Mouse (Mus musculus) frontal cortex, postnatal 36 days (tissue): ENCODE measurements around the gene Itpr2.

Experiments used
- DNase-seq, 2 experiments: peaks; one replicate each; pipeline ENCODE4 v3.0.0; 2022; ENCODE audit warnings: low spot score in 2 of 2

Itpr2 gene

GRCm38 (mm10) chr6:146501866-146502804, at the start of gene Itpr2:
Gene Itpr2, minus strand, starts transcription at chr6:146502223.
- peak; percentile 46 to 65 for DNase-seq

DNA sequence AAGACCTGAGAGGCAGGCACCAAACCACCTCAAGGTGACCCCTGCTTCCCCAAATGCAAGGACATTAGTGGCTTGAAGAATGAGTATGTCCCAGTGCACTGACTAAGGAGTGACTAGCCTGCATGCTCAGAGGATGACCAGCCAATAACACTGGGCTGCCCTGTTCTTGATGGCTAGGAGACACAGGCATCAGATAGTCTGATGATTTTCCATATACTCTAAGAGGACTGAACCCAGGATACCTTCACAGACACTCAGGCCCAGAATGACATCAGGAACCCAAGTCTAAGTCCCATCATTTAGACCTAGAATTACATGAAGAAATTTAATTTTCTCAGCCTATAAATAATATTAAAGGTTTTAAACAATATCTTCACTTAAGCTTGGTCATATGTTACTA, 49.3 kb upstream of the Itpr2 start:
- no peak for DNase-seq

DNA sequence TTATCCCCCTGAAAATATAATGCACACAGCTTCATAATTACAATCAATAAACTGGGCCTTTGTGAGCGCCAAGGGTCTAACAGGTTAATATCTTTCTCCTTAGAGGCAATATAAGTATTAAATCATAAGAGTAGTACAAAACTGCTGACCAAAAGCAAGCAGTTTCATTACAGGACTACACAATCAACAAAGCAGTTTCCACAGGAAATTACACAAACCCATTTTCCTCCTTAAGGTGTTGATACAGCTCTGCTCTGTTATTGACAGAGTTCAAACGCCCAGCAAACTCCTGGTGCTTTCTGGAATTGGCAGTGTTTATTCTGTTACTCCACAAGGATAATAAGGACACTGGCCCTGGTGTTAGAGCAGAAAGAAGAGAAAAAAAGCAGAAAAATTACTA, 48.4 kb upstream of the Itpr2 start:
- no peak for DNase-seq

DNA sequence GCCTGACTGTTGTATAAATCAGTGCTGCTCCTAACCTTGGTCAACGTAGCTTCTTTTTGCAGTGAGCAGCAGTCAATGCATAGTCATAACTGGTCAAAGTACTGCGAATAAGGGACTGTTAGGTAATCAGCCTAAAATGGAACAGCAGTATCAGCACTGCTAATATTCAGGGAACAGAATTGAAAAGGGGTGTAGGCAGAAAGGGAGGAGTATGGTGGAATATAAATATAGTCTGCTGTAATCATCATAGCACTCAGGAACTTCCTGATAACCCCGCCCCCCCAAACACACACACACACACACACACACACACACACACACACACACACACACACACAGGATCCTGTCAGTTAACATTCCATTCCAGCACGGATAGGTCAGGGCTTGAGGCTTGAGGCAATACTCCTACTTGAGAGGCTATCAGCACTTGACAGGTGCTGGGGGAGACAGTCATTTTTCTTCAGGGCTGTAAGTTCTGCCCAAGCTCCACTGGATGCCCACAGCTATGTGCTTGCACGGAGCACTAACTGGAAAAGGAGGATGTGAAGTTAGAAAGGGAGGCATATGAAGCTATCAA, 43.4 kb upstream of the Itpr2 start:
- DNase-seq: no peak

GRCm38 (mm10) chr6:146544622-146545021, 42.6 kb upstream of the Itpr2 start:
- no peak for DNase-seq

DNA sequence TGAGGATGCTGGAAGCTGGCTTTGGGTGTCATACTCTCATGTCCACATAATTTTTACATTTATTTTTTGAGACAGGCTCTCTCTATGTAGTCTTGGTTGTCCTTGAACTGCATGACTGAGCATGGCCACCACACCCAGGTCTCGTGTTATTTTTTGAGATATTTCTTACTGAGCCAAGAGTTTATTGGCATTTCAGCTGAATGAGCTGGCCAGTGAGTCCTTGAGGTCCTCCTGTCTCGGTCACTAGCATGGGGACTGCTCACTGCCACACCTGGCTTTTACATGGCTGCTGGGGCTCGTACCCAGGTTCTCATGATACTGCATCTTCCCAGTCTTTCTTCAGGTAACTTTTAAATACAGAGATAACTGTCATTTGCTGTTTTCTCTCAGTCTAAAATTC, 38.4 kb upstream of the Itpr2 start:
- no peak for DNase-seq

- DNase-seq: no peak
Measured at GRCm38 (mm10) chr6:146538661-146539060, 36.6 kb upstream of the Itpr2 start.

- no peak for DNase-seq
Measured at GRCm38 (mm10) chr6:146538071-146538470, 36.0 kb upstream of the Itpr2 start.

GRCm38 (mm10) chr6:146537111-146537510, 35.1 kb upstream of the Itpr2 start:
- no peak for DNase-seq

- no peak for DNase-seq
Measured at GRCm38 (mm10) chr6:146535501-146535900, 33.5 kb upstream of the Itpr2 start.

DNA sequence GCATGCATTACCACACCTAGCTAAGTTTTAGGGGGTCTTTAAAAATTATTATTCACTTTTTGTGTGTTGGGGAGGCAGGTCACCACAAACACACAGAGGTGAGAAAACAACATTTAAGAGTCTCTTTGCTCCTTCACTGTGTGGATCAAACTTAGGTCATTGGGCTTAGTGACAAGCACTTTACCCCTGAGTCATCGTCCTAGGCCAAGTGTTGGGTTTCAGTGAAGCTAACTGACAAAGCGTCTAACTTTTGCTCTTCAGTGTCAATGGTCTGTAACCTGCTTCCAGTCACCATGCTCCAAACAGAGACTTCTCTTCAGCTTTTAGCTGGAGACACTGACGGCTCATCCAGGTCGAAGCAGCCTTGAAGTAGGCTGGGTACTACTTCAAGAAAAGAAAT, 31.1 kb upstream of the Itpr2 start:
- DNase-seq: no peak

DNA sequence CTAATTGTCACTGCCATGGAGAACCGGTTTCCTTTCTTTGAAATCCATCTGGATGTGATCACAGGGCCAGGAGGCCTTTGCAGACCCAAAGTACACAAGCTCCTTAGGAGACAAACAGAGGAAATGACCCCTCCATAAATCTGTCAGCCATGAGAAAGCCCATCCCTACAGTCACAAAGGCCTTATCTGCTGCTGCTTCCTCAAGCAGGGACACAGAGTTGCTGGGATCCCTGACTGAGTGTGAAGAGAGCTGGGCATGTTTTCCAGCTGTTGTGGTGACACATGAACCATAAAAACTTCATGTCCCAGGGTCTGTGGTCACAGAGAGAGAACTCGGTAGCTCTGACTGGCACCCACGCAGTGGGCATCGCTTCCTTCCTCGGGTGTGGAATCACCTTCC, 28.7 kb upstream of the Itpr2 start:
- DNase-seq: no peak

DNA sequence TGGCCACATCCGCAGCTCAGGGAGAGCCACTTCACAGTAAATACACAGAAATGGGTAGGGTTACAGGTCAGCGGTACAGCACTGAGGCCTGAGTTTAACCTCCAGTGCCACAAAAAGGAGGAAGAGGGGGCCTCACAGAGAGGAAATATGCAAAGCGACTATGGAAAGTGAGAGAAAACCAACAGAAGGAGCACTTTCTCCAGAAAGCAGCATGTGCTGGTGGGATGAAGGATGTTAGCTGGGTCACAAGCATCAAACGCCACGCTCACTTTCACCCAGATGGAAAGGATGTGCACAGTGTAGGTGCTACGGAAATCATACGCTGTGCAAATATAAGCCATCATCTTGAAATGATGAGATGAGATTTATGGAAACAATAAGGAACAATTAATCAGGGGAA, 28.3 kb upstream of the Itpr2 start:
- no peak for DNase-seq

DNA sequence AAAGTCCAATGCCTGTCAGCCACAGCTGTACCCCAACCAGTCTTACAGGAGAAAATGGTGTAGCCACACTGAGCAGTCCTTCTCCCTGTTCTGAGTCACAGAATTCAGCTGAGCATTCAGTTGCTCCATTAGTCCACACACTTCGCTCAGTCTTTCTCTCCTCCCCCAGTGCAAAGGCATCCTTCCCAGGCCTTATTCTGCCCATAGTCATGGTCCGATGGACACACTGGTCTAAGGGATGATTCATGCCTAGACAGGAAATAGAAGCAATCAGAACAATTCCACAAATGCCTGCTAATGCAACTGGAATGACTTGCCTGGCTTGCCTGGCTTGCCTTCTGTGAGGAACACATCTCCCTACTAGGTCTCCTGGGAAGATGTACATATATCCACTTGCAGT, 25.5 kb upstream of the Itpr2 start:
- no peak for DNase-seq

GRCm38 (mm10) chr6:146525500-146525899, 23.5 kb upstream of the Itpr2 start:
- DNase-seq: no peak

GRCm38 (mm10) chr6:146521456-146522245, 19.6 kb upstream of the Itpr2 start:
- no peak for DNase-seq

GRCm38 (mm10) chr6:146519019-146519418, 17.0 kb upstream of the Itpr2 start:
- DNase-seq: no peak

DNA sequence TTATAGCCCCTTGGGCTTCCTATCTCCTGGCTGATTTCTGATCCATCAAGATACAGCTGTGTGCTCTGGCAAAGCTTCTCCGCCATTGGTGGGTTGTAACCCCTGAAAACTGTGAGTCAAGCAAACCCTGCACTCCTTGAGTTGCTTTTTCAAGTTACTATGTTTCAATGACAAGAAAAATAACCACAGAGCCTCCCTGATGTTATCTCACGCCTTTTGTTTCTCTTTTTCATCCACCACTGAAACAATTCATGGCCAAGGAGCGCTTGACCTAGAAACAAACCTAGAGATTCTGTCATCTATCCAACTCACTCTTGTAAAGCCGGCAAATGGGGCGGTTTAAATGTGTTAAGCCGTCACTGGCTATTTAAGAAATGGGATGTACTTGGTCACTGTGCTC, 13.9 kb upstream of the Itpr2 start:
- DNase-seq: no peak

- no peak for DNase-seq
Measured at GRCm38 (mm10) chr6:146514531-146514948, 12.5 kb upstream of the Itpr2 start.

GRCm38 (mm10) chr6:146513899-146514298, 11.9 kb upstream of the Itpr2 start:
- no peak for DNase-seq

GRCm38 (mm10) chr6:146513384-146513783, 11.4 kb upstream of the Itpr2 start:
- no peak for DNase-seq

DNA sequence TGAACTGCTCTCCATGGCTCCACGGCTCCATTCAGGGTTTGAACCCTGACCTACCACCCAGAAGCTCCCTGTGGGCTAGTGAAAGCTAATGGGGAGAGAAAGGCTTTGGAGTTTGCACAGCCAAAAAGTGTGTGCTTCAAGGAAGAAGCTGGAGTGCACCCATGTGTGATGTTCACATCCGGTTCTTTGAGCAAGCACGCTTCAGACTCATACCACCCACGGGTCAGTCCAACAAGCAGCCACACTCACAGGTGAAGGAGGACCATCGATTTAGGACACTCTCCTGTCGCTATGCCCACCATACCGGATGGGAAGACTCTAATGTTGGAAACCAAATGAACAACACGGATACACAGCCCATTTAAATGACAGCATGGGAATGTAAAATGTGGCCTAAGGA, 9.5 kb upstream of the Itpr2 start:
- DNase-seq: no peak

DNA sequence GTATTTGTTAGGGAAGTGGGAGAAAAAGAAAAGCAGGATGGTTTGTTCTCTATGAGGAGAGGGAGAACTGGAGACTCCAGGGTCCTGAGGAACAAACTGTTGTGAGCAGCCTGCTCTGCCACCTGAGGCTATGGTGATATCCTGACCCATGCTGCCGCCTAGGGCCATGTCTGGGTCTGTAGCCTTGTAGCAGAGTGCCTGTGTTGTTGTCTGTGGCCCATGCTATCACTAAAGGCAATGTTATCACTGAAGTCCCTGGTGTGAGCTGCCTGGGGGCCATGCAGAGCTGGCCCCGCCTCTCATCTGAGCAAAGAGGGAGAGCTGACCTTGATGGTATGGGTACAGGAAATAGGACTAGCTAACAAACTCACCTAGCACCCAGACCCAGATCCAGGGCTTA, 7.9 kb upstream of the Itpr2 start:
- no peak for DNase-seq
